16 mouse cellular contexts compared by ENCODE assay signal in the genomic region with DNA sequence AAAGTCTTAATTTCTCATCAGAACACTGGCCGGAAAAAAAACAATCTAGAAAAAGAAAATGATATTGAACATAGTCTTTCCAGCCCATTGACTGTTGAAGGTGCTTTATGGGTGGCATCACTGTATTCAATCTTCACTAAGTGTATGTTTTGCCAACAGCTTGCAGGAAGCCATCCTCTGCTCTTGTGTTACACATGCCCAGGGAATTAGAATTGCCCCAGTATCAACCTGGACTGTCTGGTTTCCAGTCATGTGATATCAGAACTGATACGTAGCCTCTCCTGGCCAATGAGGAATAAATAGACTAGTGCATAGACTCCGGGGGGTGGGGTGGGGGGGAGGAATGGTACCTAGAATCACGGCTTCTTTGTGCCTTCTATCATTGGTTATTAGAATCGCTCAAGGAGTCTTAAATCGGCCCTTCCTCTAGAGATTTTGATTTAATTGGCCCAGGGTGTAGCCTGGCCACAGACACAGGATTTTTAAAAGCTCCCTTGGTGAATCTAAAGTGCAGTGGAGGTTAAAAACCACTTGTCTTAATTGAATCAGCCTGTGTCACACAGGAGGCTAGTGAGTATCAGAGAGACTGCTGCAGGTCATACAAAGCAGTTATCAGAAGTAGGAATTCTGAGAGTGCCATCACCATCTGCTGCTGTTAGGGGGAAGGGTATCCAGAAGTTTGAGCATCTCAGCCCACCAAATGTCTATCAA.
A peak's percentile ranks its signal among the peaks of the same experiment; 100 is the strongest.
DNase-seq lines count a peak whose midpoint lies in the region; ATAC-seq and TF ChIP-seq lines count a peak whose summit lies in the region.
"Had no signal": no experiment of that assay in that cellular context is flagged by ENCODE, and none has a peak within 500 bp of the region (broad histone marks: within the 10 kb centered on the region; RNA-seq: fewer than 3 reads in every experiment).

No protein-coding gene starts in this region.

- no peaks in the 10 kb centered on the region for H3K27me3 ChIP-seq in liver, embryonic 15.5 days
- no peaks in the 10 kb centered on the region for H3K27me3 ChIP-seq in liver, postnatal 0 days (ENCODE audit: insufficient read depth, low read length)
- H3K27me3 ChIP-seq in neural tube, embryonic 13.5 days, result 0 out of 2 replicates have a peak, but pooled peaks cover 3% of the 10 kb centered on the region
- H3K27me3 ChIP-seq: heart, embryonic 12.5 days had no signal

- no peak for ATAC-seq in liver, embryonic 15.5 days (ENCODE audit: insufficient read depth)
- no peak for ATAC-seq in liver, postnatal 0 days
- peak; percentile 71; the same call in 1 of the 2 replicates for ATAC-seq in neural tube, embryonic 13.5 days (ENCODE audit: low read depth)
- ATAC-seq: forebrain, embryonic 16.5 days; hindbrain, postnatal 0 days had no signal

- H3K36me3 ChIP-seq in liver, embryonic 15.5 days (replicated peaks), result no peaks in the 10 kb centered on the region
- no peaks in the 10 kb centered on the region for H3K36me3 ChIP-seq in liver, postnatal 0 days (replicated peaks; ENCODE audit: insufficient read depth, low read length)
- no peaks in the 10 kb centered on the region for H3K36me3 ChIP-seq in neural tube, embryonic 13.5 days
- H3K36me3 ChIP-seq: embryonic facial prominence, embryonic 10.5 days; heart, embryonic 12.5 days had no signal

- no peak overlapping the region for H3K9ac ChIP-seq in liver, embryonic 15.5 days
- no peak overlapping the region for H3K9ac ChIP-seq in liver, postnatal 0 days (replicated peaks)
- H3K9ac ChIP-seq in neural tube, embryonic 13.5 days, result no peak overlapping the region
- H3K9ac ChIP-seq: heart, embryonic 12.5 days had no signal

- no peak overlapping the region for H3K4me3 ChIP-seq in liver, embryonic 15.5 days (replicated peaks)
- no peak overlapping the region for H3K4me3 ChIP-seq in liver, postnatal 0 days (ENCODE audit: low read depth, low read length)
- no peak overlapping the region for H3K4me3 ChIP-seq in neural tube, embryonic 13.5 days
- H3K4me3 ChIP-seq: embryonic facial prominence, embryonic 10.5 days; heart, embryonic 12.5 days had no signal

- DNase-seq in heart, adult 11 months, result peak; percentile 19
- DNase-seq in heart, postnatal 14 days, result no peak
- DNase-seq in liver, postnatal 0 days, result no peak
- no peak for DNase-seq in neural tube, embryonic 10.5 days (ENCODE audit: extremely low spot score, low spot score)
- DNase-seq: adrenal gland, adult 8-10 months; adrenal gland, postnatal 36 days; cerebellum, adult 2 months; cerebellum, postnatal 10 days; gastrocnemius, postnatal 14 days; heart, postnatal 36 days had no signal

- intact Hi-C loops in heart, postnatal 14 days (cut with DNase I), result loop anchor here (5.0 kb wide), 1 partner anchor 72 kb away; no protein-coding TSS in a partner anchor

- WGBS in liver, embryonic 15.5 days (ENCODE audit: insufficient replicate concordance), result 78% methylated on average over 6 of the region's 6 CpGs
- 85% methylated on average over 6 of the region's 6 CpGs for WGBS in liver, postnatal 0 days (ENCODE audit: insufficient replicate concordance)
- 47% methylated on average over 6 of the region's 6 CpGs for whole genome bisulfite sequencing in neural tube, embryonic 13.5 days

- no peak for TF ChIP-seq CTCF in liver, postnatal 0 days (IDR thresholded peaks at IDR 0.05; ENCODE audit: low read depth)

- peak overlapping the region; percentile 35 for H3K27ac ChIP-seq in liver, embryonic 15.5 days (replicated peaks)
- H3K27ac ChIP-seq in liver, postnatal 0 days (ENCODE audit: low read depth), result no peak overlapping the region
- H3K27ac ChIP-seq in neural tube, embryonic 13.5 days (replicated peaks), result no peak overlapping the region
- H3K27ac ChIP-seq: embryonic facial prominence, embryonic 10.5 days; hindbrain, postnatal 0 days had no signal

- H3K9me3 ChIP-seq in liver, embryonic 15.5 days (replicated peaks), result no peaks in the 10 kb centered on the region
- no peaks in the 10 kb centered on the region for H3K9me3 ChIP-seq in liver, postnatal 0 days (ENCODE audit: low read length)
- 0 out of 2 replicates have a peak, but pooled peaks cover 6% of the 10 kb centered on the region for H3K9me3 ChIP-seq in neural tube, embryonic 13.5 days
- H3K9me3 ChIP-seq: embryonic facial prominence, embryonic 10.5 days; heart, embryonic 12.5 days had no signal

- no peak overlapping the region for H3K4me2 ChIP-seq in liver, embryonic 15.5 days
- H3K4me2 ChIP-seq in liver, postnatal 0 days (ENCODE audit: low read depth, low read length), result no peak overlapping the region
- H3K4me2 ChIP-seq in neural tube, embryonic 13.5 days, result no peak overlapping the region
- H3K4me2 ChIP-seq: heart, embryonic 12.5 days had no signal

- peaks cover 78% of the 10 kb centered on the region for H3K4me1 ChIP-seq in liver, embryonic 15.5 days (replicated peaks)
- peaks cover 17% of the 10 kb centered on the region for H3K4me1 ChIP-seq in liver, postnatal 0 days (ENCODE audit: insufficient read depth)
- H3K4me1 ChIP-seq in neural tube, embryonic 13.5 days (replicated peaks), result peaks cover 16% of the 10 kb centered on the region

- TF ChIP-seq EP300 in liver, postnatal 0 days (IDR thresholded peaks at IDR 0.05; ENCODE audit: low read depth), result no peak
